Mouse (Mus musculus) E14TG2a.4 (cell line): Measurements from ENCODE around the gene Pgbd1.

Experiments
- H3K27me3 ChIP-seq: 2 replicates; pipeline ENCODE4 v1.6.1; 2014; ENCODE audit warnings: low read length, control low read depth; ENCODE audit not compliant: insufficient read depth
- H3K36me3 ChIP-seq: 2 replicates; pipeline ENCODE4 v1.6.1; 2014; ENCODE audit warnings: low read length, control low read depth; ENCODE audit not compliant: insufficient read depth
- H3K4me1 ChIP-seq: replicated peaks from 2 replicates; pipeline ENCODE4 v1.6.1; 2014; ENCODE audit warnings: low read depth, low read length, control low read depth
- H3K4me3 ChIP-seq: replicated peaks from 2 replicates; pipeline ENCODE4 v1.5.1; 2014; ENCODE audit warnings: mild to moderate bottlenecking, low read length
- H3K9me3 ChIP-seq: 2 replicates; pipeline ENCODE4 v1.6.1; 2014; ENCODE audit warnings: low read length, control low read depth
- CTCF ChIP-seq: conservative IDR thresholded peaks from 2 replicates; pipeline ENCODE4 v1.5.1; 2014; ENCODE audit warnings: low read length
- NANOG ChIP-seq: IDR thresholded peaks from 2 replicates; pipeline ENCODE4 v1.6.1; 2014; ENCODE audit warnings: borderline replicate concordance, low read length, mixed read lengths
- POU5F1 ChIP-seq: IDR thresholded peaks from 2 replicates; pipeline ENCODE4 v1.6.1; 2014; ENCODE audit warnings: low read length, borderline replicate concordance

Pgbd1 gene

DNA sequence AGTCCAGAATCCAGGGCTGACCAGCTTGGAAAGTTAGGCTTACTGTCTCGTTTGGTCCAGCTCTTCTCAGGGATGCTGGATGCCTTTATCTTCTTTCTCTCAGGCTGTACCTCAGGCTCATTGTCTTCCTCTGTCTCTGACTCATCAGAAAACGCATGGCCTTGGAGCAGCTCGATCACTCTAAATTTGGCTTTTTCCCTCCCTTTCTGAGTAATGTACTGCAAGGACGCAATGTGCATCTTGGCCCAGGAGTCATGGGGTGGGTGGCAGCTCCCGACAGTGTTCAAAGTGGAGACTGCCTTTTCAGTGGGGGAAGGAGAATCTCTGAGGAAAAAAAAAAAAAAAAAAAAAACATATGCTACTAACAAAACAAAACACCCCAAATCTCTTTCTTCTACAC is 17.6 kb downstream of the Pgbd1 start:
- Histone ChIP-seq H3K4me3 (no peak overlapping the region), H3K4me1 (no peaks in the 10 kb centered on the region), H3K9me3 (peaks cover 3% of the 10 kb centered on the region; the same call in 1 of the 2 replicates), H3K36me3 (no peaks in the 10 kb centered on the region), H3K27me3 (no peaks in the 10 kb centered on the region)
- TF ChIP-seq CTCF (no peak), POU5F1 (no peak), NANOG (no peak)

DNA sequence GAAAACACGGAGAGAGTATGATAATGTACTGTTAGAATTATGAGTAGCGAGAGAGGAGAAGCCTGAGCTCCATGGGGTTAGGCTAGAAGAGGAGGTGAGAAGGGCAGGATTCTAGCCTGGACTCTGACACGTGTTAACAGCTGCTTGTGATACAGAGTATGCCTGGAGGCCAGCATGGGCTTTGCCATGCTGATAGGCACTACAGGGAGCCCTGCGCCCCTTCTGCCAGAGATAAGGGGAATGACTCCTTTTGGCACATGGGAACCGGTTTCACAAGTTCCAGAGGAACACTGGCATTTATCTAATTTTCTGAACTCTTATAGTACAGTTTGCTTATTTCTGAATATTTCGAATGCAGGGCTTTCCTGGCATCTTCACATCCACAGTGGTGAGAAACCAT is 22.0 kb downstream of the Pgbd1 start:
- Histone ChIP-seq H3K4me1 (0 out of 2 replicates have a peak, but pooled peaks cover 3% of the 10 kb centered on the region), H3K4me3 (no peak overlapping the region), H3K9me3 (no peaks in the 10 kb centered on the region), H3K36me3 (no peaks in the 10 kb centered on the region), H3K27me3 (no peaks in the 10 kb centered on the region)
- TF ChIP-seq POU5F1 (no peak), NANOG (no peak), CTCF (no peak)

DNA sequence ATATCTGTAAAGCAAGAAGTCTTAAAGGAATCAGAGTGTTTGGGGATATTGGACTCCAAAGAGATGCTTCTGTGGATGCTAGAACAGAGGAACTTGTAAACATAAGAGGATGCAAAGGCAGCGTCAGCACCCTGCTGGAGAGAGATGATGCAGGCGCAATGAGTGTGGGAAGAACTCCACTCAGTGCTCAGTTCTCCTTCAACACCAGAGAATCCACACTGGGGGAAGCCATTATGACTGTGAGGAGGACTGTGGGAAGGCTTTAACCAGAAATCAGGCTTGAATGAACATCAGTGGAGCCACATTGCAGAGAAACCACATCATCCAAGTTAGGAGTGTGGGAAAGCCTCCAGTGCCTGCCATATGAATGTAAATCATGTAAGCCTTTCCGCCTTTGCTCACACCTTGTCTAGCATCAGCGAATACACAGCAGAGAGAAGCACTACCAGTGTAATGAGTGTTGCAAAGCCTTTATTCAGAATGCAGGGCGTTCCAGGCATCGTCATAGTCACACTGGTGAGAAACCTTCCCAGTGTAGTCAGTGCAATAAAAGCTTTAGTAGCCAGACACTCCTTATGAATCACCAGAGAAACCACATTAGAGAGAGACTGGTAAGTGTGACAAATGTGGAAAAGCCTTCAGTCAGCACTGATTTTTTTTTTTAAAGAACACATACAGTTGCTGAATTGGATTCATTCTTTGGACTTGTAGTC is 23.4 kb downstream of the Pgbd1 start:
- Histone ChIP-seq H3K36me3 (no peaks in the 10 kb centered on the region), H3K4me1 (0 out of 2 replicates have a peak, but pooled peaks cover 3% of the 10 kb centered on the region), H3K9me3 (no peaks in the 10 kb centered on the region), H3K4me3 (no peak overlapping the region), H3K27me3 (no peaks in the 10 kb centered on the region)
- TF ChIP-seq NANOG (no peak), POU5F1 (no peak), CTCF (no peak)

DNA sequence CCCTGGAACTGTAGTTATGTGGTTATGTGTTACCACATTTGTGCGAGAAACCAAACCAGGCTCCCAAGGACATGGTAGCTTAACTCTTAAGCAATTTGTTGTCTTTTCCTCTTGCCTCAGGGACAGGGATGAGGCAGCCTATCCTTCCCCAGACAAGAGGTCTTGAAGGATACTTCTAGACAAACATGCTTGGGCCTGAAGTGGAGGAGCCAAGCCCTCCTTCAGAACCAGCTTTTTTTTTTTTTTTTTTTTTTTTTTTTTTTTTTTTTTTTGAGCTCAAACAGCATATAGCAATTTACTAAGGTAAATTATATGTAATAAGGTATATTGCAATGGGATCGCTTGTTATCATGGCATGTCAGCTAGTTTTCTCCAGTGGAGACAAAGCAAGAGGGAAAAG is 25.1 kb downstream of the Pgbd1 start:
- H3K9me3 ChIP-seq: no peaks in the 10 kb centered on the region
- TF ChIP-seq CTCF (no peak), NANOG (no peak), POU5F1 (no peak)

DNA sequence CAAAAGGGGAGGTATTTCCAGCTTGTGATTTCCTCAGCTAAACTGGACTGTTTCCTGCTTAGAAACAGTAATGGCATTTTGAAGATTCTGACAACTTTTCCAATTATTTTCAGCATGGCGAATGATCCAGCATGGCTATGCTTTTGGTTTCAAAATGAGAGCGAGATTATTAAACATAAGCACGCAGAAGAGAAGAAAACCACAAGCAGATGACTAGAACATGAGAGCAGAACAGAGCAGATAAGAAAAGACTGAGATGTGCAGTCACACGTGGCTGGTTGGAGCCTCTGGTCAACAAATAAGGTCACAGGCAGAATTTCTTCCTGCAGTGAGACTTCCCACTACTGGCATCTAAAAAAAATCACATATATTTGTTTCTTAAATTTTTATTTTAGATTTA is 25.6 kb downstream of the Pgbd1 start:
- Histone ChIP-seq H3K27me3 (no peaks in the 10 kb centered on the region), H3K4me3 (no peak overlapping the region), H3K9me3 (no peaks in the 10 kb centered on the region), H3K4me1 (0 out of 2 replicates have a peak, but pooled peaks cover 3% of the 10 kb centered on the region), H3K36me3 (no peaks in the 10 kb centered on the region)
- TF ChIP-seq CTCF (no peak), NANOG (no peak), POU5F1 (no peak)

More for the DNA sequence above, 25.1 kb downstream of the Pgbd1 start:
- no peaks in the 10 kb centered on the region for H3K36me3 ChIP-seq
- H3K27me3 ChIP-seq: no peaks in the 10 kb centered on the region
- H3K4me3 ChIP-seq: no peak overlapping the region
- H3K4me1 ChIP-seq: 0 out of 2 replicates have a peak, but pooled peaks cover 3% of the 10 kb centered on the region

DNA sequence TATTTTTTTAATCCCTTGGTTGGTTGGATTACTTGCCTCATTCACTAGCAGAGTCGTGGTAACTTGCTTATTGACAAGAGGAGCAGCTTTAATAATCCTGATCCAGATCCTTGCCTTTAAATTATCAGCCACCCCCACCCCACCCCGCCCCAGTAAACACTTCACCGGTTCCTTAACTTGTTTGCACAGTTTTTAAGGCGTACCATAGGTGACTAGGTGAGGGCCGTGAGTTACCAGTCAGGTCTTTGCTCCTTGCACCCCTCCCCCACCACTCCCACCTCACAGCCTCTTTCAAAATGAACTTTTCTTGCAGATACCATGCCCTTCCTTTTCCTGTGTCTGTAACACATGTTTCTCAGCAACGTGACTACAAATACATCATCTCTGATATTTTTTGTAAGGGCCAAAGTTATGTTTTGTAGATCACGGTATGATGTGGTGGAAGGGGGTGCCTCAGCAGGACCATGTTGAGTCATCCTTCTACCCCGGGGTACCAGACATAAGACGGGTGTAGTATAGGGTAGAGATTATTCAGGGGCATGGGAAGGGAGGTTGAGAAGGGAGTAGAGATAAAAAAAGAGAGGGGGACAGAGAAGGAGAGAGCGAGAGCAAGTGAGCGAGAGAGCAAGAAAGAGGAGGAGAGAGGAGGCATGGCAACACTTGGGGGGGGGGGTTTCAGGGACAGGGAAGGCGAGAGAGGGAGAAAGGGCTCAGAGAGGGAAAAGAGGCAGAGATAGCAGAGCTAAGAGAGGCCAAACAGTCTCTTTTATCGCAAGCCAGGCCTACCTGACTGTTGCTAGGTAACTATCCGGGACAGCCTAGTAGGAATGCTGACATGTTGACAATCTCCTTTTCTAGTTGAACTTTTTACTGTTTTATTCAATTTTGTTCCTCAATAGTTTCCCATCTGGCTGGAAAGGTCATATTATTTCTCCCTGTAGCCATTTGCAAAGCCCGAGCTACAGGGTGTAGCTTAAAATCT is 26.3 kb downstream of the Pgbd1 start:
- no peaks in the 10 kb centered on the region for H3K9me3 ChIP-seq
- 0 out of 2 replicates have a peak, but pooled peaks cover 3% of the 10 kb centered on the region for H3K4me1 ChIP-seq
- TF ChIP-seq CTCF (no peak), NANOG (no peak), POU5F1 (no peak)
- no peaks in the 10 kb centered on the region for H3K27me3 ChIP-seq
- no peaks in the 10 kb centered on the region for H3K36me3 ChIP-seq
- H3K4me3 ChIP-seq: no peak overlapping the region

DNA sequence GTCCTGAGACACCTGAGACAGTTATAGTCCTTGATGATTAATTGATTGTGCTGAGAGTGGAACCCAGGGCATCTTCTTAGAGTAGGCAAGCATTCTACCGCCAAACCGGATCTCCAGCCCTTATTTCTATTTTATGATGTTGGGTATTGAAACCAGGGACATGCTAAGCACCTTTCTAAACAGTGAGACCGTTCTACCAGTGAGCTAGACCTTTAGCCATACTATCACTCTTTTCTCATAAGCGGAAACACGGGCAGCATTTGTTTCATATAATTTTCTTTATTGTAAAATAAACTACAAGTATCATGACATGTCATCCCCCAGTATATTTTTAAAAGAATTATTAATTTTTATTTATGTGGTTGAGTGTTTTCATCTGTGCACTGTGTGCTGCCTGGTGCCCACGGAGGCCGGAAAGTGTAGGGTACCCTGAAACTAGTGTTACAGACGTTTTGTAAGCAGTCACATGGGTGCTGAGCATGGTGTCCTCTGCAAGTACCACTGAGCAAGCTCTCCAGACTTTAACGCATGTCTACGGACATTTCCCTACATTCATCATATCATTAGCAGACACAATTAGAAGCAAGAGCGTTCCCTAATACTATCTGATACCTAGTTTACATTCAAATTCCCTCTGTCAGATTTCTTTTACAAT is 31.9 kb downstream of the Pgbd1 start:
- no peaks in the 10 kb centered on the region for H3K9me3 ChIP-seq
- H3K36me3 ChIP-seq: no peaks in the 10 kb centered on the region
- TF ChIP-seq NANOG (no peak), CTCF (no peak), POU5F1 (no peak)
- H3K27me3 ChIP-seq: no peaks in the 10 kb centered on the region
- peak overlapping the region; percentile 78 for H3K4me3 ChIP-seq
- peaks cover 15% of the 10 kb centered on the region for H3K4me1 ChIP-seq
